Mouse (Mus musculus): ENCODE results near the gene Pkd1l2.

DNA sequence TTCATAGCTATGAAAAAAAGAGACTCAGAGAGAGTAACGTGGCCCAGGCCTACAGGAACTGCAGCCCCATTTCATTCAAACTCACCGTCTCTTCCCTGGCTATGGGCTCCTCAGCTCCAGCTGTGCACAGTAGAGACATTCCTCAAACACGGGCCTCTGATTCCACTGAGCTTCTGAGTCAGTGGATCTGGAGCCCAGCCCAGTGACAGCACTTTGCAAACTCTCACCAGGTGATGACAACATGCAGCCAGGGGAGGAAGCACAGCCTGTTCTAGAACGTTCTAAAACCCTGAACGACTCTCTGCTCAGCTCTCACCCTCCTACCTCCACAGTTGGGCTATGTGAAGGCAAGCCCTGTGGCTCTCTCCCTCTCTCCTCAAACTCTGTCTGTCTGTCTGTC is 11.8 kb upstream of the Pkd1l2 start:
- TF ChIP-seq CTCF (IDR thresholded peaks at IDR 0.05; ENCODE audit: extremely low read depth, insufficient read depth, insufficient read length, insufficient replicate concordance) (no peak), POLR2A (IDR thresholded peaks at IDR 0.05; ENCODE audit: low read depth, low read length) (no peak)

All from spleen, adult 2 months (tissue).